Mouse (Mus musculus): ENCODE data around the gene Sept6.

Sept6 gene

GRCm38 (mm10) chrX:36863766-36864608 is 127.6 kb downstream of the Sept6 start:
- peak; percentile 90 for DNase-seq
